Mouse (Mus musculus) stomach, embryonic 15.5 days (tissue): ENCODE results near the gene Dtnb. TPM values are rescaled to one million over a fixed set of nuclear protein-coding genes. Genes with fewer than 3 reads are reported as not detected.

Experiments
- ATAC-seq: fragments of 200-750 bp; cut with Nextera tagmentation; 2 replicates; pipeline ENCODE4 v1.8.0; 2017; ENCODE audit warnings: low read depth, moderate number of reproducible peaks, moderate TSS enrichment; ENCODE audit not compliant: insufficient read depth, low FRiP score
- H3K27ac ChIP-seq: fragments of 300-500 bp; sonication (generic); 2 replicates; pipeline ENCODE4 v1.5.1; 2015; ENCODE audit warnings: mild to moderate bottlenecking, inconsistent platforms
- H3K27me3 ChIP-seq: fragments of 300-500 bp; sonication (generic); replicated peaks from 2 replicates; pipeline ENCODE4 v1.6.1; 2015; ENCODE audit warnings: inconsistent platforms
- H3K36me3 ChIP-seq: fragments of 300-500 bp; sonication (generic); 2 replicates; pipeline ENCODE4 v1.6.1; 2015; ENCODE audit warnings: inconsistent platforms
- H3K4me1 ChIP-seq: fragments of 300-500 bp; sonication (generic); 2 replicates; pipeline ENCODE4 v1.6.1; 2015; ENCODE audit warnings: inconsistent platforms
- H3K4me2 ChIP-seq: fragments of 300-500 bp; sonication (generic); 2 replicates; pipeline ENCODE4 v1.6.1; 2015; ENCODE audit warnings: mild to moderate bottlenecking, inconsistent platforms
- H3K4me3 ChIP-seq: fragments of 300-500 bp; sonication (generic); replicated peaks from 2 replicates; pipeline ENCODE4 v1.5.1; 2015; ENCODE audit warnings: inconsistent platforms
- H3K9ac ChIP-seq: fragments of 300-500 bp; sonication (generic); 2 replicates; pipeline ENCODE4 v1.6.1; 2015; ENCODE audit warnings: inconsistent platforms
- H3K9me3 ChIP-seq: fragments of 300-500 bp; sonication (generic); 2 replicates; pipeline ENCODE4 v1.6.1; 2016; ENCODE audit warnings: inconsistent platforms
- WGBS: fragments of 180-500 bp; shearing (Covaris S2); methylation state at CpG from one replicate; pipeline ENCODE4 v1.1.7; 2015; 5-methylcytosine and 5-hydroxymethylcytosine counted together
- polyA plus RNA-seq: library from polyadenylated mRNA; unstranded; fragments of >200 nt; fragmentation: Nextera tagmentation; extraction: Ambion mirVana; gene quantifications from 2 replicates; pipeline ENCODE4 v1.2.1, GENCODE M21; 2015

Gene Dtnb
- polyA plus RNA-seq, 1 experiment from 2014 or later, result 38.3 TPM

DNA sequence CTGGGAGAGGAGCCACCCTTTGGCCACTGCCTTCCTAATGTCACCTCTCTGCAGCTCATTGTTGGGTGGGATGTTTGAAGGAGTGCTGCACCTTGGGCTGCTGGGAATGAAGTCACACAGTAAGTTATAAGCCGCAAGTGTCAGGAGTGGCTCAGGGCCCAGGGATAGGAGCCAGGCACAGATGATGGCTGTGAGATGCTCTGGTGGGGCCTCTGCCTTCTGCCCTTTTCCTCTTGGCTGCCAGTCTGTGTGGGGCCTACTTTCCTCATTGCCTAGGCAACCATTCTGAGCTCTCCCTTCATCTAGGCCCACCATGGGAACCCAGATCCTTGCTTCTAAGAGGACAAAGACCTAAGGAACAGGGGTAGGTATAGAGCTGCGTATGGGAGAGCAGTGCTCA lies 212.1 kb downstream of the Dtnb start:
- Histone ChIP-seq H3K9me3 (no peaks in the 10 kb centered on the region), H3K9ac (no peak overlapping the region), H3K27me3 (no peaks in the 10 kb centered on the region), H3K4me3 (no peak overlapping the region), H3K4me1 (peaks cover 85% of the 10 kb centered on the region), H3K36me3 (no peaks in the 10 kb centered on the region), H3K4me2 (no peak overlapping the region), H3K27ac (peak overlapping the region; percentile 89)
- ATAC-seq, result no peak
- 69% methylated on average over 2 of the region's 2 CpGs for WGBS

DNA sequence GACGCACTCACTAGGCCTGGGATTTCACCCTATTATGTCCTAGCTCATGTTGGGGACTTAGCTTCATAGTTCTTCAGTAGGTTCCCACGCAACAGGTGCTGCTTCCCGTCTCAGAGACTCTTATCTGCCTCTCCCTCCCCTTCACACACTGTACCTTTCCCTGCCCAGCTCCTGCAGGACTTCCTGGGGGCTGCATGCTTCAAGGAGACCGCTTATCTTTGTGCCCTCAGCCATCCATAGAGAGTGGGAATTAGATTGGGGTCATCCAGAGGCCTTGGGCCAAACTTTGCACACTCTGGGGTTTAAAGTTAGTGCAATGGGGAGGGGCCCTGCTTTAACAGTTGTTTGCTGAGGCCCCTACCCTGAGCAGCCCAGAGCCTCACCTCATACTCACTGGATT lies 212.5 kb downstream of the Dtnb start:
- no peaks in the 10 kb centered on the region for H3K27me3 ChIP-seq
- no peaks in the 10 kb centered on the region for H3K9me3 ChIP-seq
- 48% methylated on average over 4 of the region's 4 CpGs for WGBS
- H3K36me3 ChIP-seq, result no peaks in the 10 kb centered on the region
- H3K4me1 ChIP-seq, result peaks cover 85% of the 10 kb centered on the region
- H3K9ac ChIP-seq, result no peak overlapping the region
- H3K4me2 ChIP-seq, result no peak overlapping the region
- H3K27ac ChIP-seq, result peak overlapping the region; percentile 89
- H3K4me3 ChIP-seq, result no peak overlapping the region
- ATAC-seq, result peak; percentile 78

DNA sequence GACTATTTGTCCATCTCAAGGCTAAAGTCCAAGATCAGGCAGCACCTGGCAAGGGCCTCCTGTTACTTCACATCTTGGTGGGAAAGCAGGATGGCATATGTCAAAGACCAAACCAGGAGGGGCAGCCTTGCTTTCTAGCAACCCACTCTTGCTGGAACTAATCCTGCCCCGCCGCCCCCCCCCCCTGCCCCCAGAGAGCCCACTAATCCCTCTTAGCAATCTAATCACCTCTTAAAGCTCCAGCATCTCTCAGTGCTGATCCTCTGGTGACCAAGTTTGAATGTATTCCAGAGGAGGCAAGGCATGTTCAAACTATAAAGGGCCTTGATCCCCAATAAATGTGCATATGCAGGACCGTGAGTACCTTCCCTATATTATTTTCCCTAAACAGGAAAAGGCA lies 214.9 kb downstream of the Dtnb start:
- ATAC-seq, result no peak
- no peaks in the 10 kb centered on the region for H3K9me3 ChIP-seq
- no peaks in the 10 kb centered on the region for H3K27me3 ChIP-seq
- peaks cover 68% of the 10 kb centered on the region for H3K4me1 ChIP-seq
- no peaks in the 10 kb centered on the region for H3K36me3 ChIP-seq
- WGBS, result 42% methylated on average over 3 of the region's 3 CpGs
- no peak overlapping the region for H3K9ac ChIP-seq
- no peak overlapping the region for H3K4me2 ChIP-seq
- H3K27ac ChIP-seq, result peak overlapping the region; percentile 55; the same call in 1 of the 2 replicates
- no peak overlapping the region for H3K4me3 ChIP-seq

DNA sequence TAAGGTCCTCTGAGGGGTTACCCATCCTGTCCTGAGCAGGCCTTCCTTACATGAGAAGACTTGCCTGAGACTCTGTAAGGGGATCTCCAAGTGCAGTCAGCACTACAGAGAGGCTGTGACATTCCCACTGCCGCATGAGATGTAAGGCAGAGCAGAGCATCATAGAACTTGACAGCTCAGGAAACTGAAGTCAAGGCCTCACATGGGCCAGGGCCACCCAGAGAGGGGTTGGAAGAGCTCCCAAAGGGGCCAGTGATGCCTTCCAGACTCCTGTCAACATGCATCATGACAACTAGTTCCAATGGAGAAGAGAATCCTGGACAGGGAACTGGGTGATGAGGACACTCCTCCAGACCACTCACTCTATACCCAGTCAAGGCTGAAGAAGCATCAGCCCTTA lies 215.4 kb downstream of the Dtnb start:
- H3K4me3 ChIP-seq, result no peak overlapping the region
- 26% methylated on average over 1 of the region's 1 CpGs for WGBS
- peaks cover 63% of the 10 kb centered on the region for H3K4me1 ChIP-seq

GRCm38 (mm10) chr12:3788421-3789051 lies 216.4 kb downstream of the Dtnb start:
- no peaks in the 10 kb centered on the region for H3K27me3 ChIP-seq
- H3K27ac ChIP-seq, result peak overlapping the region; percentile 55
- H3K4me3 ChIP-seq, result no peak overlapping the region
- WGBS, result 44% methylated on average over 5 of the region's 5 CpGs
- H3K4me2 ChIP-seq, result no peak overlapping the region
- H3K9me3 ChIP-seq, result no peaks in the 10 kb centered on the region
- H3K4me1 ChIP-seq, result peaks cover 55% of the 10 kb centered on the region
- no peak for ATAC-seq
- no peaks in the 10 kb centered on the region for H3K36me3 ChIP-seq
- no peak overlapping the region for H3K9ac ChIP-seq

More for the DNA sequence above, 215.4 kb downstream of the Dtnb start:
- Histone ChIP-seq H3K9me3 (no peaks in the 10 kb centered on the region), H3K9ac (no peak overlapping the region), H3K36me3 (no peaks in the 10 kb centered on the region), H3K4me2 (no peak overlapping the region), H3K27ac (peak overlapping the region; percentile 55; the same call in 1 of the 2 replicates), H3K27me3 (no peaks in the 10 kb centered on the region)
- no peak for ATAC-seq

DNA sequence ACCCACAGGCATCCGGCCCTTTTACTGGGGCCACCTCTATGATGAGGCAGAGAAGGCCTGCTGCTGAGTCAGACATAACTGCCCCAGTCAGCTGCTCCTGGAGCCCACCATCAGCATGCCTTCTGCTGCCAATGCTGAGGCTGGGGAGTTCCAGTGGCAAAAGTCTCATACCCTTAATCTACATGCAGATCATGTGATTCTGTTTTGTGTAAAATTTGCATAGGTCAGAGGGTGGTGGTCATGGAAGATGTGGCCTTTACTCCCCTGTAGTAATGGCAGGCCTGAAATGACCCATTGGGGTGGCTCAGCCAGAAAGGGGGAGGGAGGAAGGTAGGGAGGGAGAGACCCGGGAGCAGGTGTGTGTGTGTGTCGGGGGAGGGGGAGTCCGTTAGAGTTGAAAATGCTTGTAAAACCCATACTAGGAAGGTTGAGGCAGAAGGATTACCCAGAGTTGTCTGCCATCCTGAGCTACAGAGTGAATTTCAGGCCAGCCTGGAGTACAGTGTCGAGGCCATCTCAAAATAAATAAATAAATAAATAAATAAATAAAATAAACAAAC lies 217.5 kb downstream of the Dtnb start:
- Histone ChIP-seq H3K4me1 (peaks cover 46% of the 10 kb centered on the region), H3K9me3 (no peaks in the 10 kb centered on the region), H3K4me3 (no peak overlapping the region), H3K27ac (no peak overlapping the region), H3K27me3 (no peaks in the 10 kb centered on the region), H3K36me3 (no peaks in the 10 kb centered on the region), H3K9ac (no peak overlapping the region), H3K4me2 (no peak overlapping the region)
- no peak for ATAC-seq
- 60% methylated on average over 5 of the region's 5 CpGs for WGBS

GRCm38 (mm10) chr12:3791257-3791656 lies 219.1 kb downstream of the Dtnb start:
- no peak for ATAC-seq
- Histone ChIP-seq H3K27me3 (no peaks in the 10 kb centered on the region), H3K4me2 (peak overlapping the region; percentile 73), H3K4me1 (peaks cover 35% of the 10 kb centered on the region), H3K27ac (no peak overlapping the region), H3K36me3 (no peaks in the 10 kb centered on the region), H3K9ac (no peak overlapping the region), H3K9me3 (no peaks in the 10 kb centered on the region), H3K4me3 (peak overlapping the region; percentile 40)
- WGBS, result 40% methylated on average over 7 of the region's 7 CpGs

GRCm38 (mm10) chr12:3791732-3792131 lies 219.6 kb downstream of the Dtnb start:
- no peaks in the 10 kb centered on the region for H3K27me3 ChIP-seq
- H3K4me1 ChIP-seq, result peaks cover 33% of the 10 kb centered on the region
- H3K9ac ChIP-seq, result no peak overlapping the region
- ATAC-seq, result peak; percentile 88
- peak overlapping the region; percentile 73 for H3K4me2 ChIP-seq
- no peaks in the 10 kb centered on the region for H3K36me3 ChIP-seq
- peak overlapping the region; percentile 40 for H3K4me3 ChIP-seq
- under 1% methylated on average over 22 of the region's 22 CpGs for WGBS
- no peaks in the 10 kb centered on the region for H3K9me3 ChIP-seq
- no peak overlapping the region for H3K27ac ChIP-seq

- WGBS, result 17% methylated on average over 8 of the region's 8 CpGs
- no peak overlapping the region for H3K9ac ChIP-seq
- H3K36me3 ChIP-seq, result no peaks in the 10 kb centered on the region
- ATAC-seq, result no peak
- H3K27me3 ChIP-seq, result no peaks in the 10 kb centered on the region
- peaks cover 30% of the 10 kb centered on the region for H3K4me1 ChIP-seq
- no peak overlapping the region for H3K27ac ChIP-seq
- peak overlapping the region; percentile 73 for H3K4me2 ChIP-seq
- H3K9me3 ChIP-seq, result no peaks in the 10 kb centered on the region
- H3K4me3 ChIP-seq, result peak overlapping the region; percentile 40
These were observed 220.1 kb downstream of the Dtnb start for GRCm38 (mm10) chr12:3792248-3792647.

GRCm38 (mm10) chr12:3795569-3795968 lies 223.4 kb downstream of the Dtnb start:
- no peak; the same call in 1 of the 2 replicates for ATAC-seq
- H3K27me3 ChIP-seq, result no peaks in the 10 kb centered on the region
- no peak overlapping the region for H3K4me3 ChIP-seq
- no peak overlapping the region for H3K9ac ChIP-seq
- H3K4me1 ChIP-seq, result peaks cover 5% of the 10 kb centered on the region; the same call in 1 of the 2 replicates
- H3K9me3 ChIP-seq, result no peaks in the 10 kb centered on the region
- WGBS, result 19% methylated on average over 4 of the region's 4 CpGs
- H3K4me2 ChIP-seq, result no peak overlapping the region
- no peaks in the 10 kb centered on the region for H3K36me3 ChIP-seq
- H3K27ac ChIP-seq, result no peak overlapping the region

- Histone ChIP-seq H3K9ac (no peak overlapping the region), H3K27me3 (no peaks in the 10 kb centered on the region), H3K4me1 (no peaks in the 10 kb centered on the region), H3K27ac (no peak overlapping the region), H3K4me2 (no peak overlapping the region), H3K9me3 (no peaks in the 10 kb centered on the region), H3K36me3 (no peaks in the 10 kb centered on the region), H3K4me3 (no peak overlapping the region)
- ATAC-seq, result no peak
- 92% methylated on average over 1 of the region's 1 CpGs for WGBS
These were observed 227.4 kb downstream of the Dtnb start for GRCm38 (mm10) chr12:3799551-3799950.

GRCm38 (mm10) chr12:3805852-3806251 lies 233.7 kb downstream of the Dtnb start, which contains the start of gene Dnmt3a:
Gene Dnmt3a, plus strand, starts transcription at chr12:3806007.
- Histone ChIP-seq H3K27me3 (no peaks in the 10 kb centered on the region), H3K9ac (peak within 1 kb of the TSS; percentile 81), H3K4me1 (peaks cover 38% of the 10 kb centered on the region), H3K36me3 (no peaks in the 10 kb centered on the region), H3K4me2 (peak within 1 kb of the TSS; percentile 76), H3K27ac (peak within 1 kb of the TSS; percentile 94), H3K9me3 (no peaks in the 10 kb centered on the region), H3K4me3 (peak within 1 kb of the TSS; percentile 77)
- no peak for ATAC-seq
- WGBS, result 9% methylated on average over 4 of the region's 4 CpGs
